Mouse (Mus musculus): ENCODE measurements around the gene Glrp1.

The Glrp1 gene

DNA sequence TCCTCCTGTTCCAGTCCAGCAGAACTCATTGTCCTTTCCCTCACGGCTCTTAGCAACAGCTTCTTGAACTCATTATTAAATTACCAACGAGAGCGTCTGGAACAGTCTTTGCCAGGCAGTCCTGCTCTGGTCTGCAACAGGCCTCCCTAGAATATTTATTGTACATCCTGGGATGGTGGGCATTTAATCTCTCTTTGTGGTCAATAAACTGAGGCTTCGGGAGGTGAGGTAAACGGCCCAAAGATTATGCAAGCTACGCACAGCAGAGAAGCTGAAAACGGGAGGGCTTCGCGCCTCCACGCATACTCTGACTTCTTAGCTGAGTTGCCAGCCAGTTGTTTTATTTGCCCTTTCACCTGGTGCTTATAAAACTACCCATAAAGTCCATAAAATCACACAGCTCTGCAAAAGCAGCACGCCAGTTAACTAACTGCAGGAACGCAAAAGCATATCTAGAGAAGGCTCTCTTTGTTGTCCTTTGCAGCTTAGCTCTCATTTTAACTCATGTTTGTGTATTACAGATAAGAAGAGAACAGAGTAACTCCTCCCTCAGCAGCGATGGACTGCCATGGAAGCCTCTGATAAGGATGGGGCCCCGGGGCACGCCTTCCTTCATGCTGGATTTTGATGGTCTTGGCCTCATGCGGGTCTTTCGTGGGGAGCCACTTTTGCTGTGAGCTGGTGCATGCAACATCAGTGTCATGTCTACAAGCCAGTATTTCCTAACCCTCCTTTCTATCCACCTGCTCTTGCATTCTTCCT lies 18.1 kb downstream of the Glrp1 start:
- DNase-seq: no peak

DNA sequence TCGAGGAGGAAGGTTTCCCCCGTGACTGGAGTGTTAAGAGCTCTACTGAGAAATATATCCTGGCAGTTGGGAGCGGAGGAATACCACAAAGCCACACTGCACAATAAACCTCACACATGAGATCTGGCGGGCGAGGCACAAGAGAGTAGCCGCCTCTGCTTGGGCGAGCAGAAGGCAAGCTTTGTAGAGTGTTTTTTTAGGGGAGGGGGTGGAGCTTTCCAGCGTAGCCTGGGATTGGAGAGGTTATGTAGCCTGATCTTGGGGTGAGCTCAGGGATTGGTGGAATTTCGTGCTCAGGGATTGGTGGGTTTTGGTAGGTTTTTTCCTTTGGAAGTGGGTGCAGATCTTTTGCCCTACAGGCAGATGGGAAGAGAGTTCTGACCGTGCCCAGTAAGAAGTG lies 19.7 kb downstream of the Glrp1 start:
- no peak for DNase-seq

DNA sequence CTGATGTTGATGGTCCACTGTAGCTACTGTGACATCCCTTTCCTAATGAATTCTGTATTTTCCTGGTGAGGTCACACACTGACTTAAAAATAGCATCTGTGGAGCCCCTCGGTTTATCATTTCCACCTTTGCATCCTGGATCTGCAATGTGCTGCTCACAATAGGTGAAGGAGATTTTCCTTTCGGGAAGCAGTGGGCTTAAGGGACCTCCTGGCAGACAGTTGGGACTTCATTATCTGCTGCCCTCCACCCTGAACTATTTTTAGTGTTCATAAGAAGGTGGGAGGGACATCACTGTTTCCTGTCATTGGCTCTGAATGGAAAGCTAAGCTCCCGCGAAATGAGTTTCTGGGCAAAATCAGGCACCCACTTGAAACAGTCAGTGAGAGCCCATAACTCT lies 20.9 kb downstream of the Glrp1 start:
- DNase-seq: no peak

GRCm38 (mm10) chr1:88486336-88486735 lies 23.5 kb downstream of the Glrp1 start:
- no peak for DNase-seq

GRCm38 (mm10) chr1:88484059-88484458 lies 25.8 kb downstream of the Glrp1 start:
- no peak for DNase-seq

DNA sequence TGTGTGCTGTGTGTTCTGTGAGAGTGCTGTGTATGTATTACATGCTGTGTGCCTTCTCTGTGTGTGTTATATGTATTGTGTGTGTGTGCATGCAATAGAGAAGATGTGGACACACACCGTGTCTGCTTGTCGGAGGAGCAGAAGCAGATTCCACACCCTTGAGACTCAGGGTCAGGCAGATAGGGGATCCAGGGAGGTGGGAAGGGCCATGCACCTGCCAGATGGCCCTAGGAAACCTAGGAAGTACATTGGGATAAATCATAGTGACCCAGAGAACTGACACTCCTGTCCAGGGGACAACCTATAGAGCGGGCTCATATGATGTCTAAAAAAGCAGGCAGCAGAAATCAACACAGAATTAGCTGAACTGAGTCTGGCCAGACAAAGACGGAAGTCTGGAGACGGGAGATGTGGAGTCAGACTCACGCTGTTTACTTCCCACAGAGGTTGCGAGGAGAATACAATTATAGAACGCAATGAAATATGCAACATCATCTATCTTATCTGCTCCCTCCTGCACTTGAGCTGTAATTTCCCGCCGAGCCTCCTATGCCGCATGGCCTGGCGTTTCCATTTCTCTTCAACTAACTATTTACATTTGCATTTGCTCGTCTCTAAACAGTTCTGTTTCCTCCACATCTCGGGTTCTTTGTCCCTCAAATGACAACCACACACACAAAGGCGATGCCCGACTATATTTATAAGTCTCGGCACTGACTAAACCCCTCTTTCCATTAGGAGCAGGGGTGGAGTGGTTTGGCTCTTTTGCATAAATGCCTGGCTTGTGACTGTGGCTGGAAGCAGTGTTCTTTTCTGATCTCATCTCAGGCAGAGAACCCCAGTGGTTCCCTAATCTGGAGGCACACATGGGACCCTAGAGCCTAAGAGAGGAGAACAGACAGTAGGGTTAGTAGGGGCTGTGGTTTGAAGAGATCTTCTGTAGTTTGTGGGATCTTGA lies 27.4 kb downstream of the Glrp1 start:
- DNase-seq: peak; percentile 25

DNA sequence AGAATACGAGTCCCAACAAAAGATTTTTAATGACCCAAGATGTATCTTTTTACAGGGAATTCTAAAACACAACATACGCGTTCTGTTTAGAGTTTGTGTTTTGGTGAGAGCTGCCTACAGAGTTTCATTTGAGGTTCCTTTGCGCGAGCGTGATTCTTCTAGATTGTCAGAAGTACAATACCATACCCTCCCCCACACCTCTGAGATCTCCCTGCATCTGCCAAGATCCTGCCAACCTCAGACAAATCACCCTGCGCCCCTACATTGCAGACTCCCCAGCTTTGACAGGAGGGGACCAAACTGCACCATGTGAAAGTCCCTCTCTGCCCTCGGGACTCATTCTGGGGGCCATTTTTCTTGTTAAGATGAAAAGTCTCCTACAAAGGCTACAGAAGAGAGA lies 29.3 kb downstream of the Glrp1 start:
- no peak for DNase-seq

DNA sequence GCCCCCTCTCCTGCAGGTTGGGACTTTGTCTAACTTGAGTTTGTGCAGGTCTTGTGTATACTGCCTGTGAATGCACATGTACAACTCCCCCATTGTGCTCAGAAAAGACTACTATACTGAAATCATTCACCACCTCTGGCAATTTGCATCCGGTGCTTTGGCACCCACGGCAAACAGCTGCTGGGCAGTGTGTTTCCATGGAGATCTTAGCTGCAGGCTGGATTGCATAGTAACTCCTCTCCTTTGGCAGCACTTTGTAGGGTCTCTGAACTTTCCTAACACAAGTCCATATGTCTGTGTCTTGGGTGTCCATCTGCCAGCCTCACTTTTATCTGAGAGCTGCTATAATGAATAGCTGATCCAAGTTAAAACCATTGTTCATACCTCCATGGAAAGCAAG lies 31.7 kb downstream of the Glrp1 start:
- DNase-seq: no peak

- peak; percentile 34 for DNase-seq
Observed at GRCm38 (mm10) chr1:88476554-88477085, 33.2 kb downstream of the Glrp1 start.

- DNase-seq: peak; percentile 39
Observed at GRCm38 (mm10) chr1:88475502-88475953, 34.3 kb downstream of the Glrp1 start.

DNA sequence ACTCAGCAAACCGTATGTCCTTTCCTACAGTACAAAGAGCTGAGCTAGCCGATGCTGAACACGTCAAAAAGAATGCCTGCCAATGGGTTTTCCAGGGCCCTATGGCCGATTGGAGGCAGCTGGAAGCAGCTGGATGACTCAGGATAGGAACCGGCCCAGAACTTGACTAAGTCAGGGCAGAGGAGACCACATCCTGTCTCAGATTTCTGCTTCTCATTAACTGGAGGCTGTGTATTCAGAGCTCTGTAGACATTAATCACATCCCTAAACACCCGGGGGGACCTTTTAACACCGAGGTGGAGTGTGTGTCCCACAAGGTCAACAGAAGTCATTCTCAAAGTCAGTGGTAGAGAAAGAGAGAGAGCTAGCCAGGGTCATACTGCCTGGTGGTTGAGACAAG lies 35.3 kb downstream of the Glrp1 start:
- peak; percentile 64 for DNase-seq

DNA sequence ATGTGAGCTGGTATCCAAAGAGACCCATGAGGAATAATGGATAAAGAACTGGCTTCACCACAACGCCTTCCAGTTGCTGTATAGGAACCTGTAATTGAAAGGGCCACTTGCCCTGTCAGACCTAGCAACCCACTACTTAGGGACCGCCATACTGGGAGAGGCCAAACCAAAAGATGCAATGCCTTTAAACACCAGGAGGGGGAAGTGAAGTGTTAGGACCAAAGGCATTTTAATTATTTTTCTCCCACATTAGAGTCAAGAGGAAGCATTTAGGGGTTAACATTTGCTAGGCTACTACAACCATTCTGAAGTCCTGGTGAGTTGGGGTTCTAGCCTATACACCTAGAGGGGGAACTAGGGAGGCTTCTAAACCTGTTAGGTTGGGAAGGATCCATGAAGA lies 36.0 kb downstream of the Glrp1 start:
- no peak for DNase-seq

- no peak for DNase-seq
Observed at GRCm38 (mm10) chr1:88472258-88472657, 37.6 kb downstream of the Glrp1 start.

DNA sequence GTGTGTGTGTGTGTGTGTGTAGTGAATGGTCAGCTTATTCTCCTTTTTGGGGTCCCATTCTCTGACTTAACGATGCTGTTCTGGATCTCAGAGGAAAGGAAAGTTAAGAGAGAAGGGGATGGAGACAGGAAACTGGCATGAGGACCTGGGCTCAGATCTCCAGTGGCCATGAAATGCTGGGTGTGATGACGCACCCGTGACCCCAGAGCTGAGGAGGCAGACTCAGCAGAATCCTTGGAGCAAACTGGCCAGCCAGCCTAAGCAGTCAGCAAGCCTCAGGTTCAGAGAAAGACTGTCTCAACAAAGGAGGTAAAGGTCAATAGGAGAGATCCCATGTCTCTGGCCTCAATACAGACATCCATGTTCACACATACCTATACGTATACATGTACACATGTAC lies 40.1 kb downstream of the Glrp1 start:
- DNase-seq: no peak

- DNase-seq: no peak
Observed at GRCm38 (mm10) chr1:88468335-88468734, 41.5 kb downstream of the Glrp1 start.

DNA sequence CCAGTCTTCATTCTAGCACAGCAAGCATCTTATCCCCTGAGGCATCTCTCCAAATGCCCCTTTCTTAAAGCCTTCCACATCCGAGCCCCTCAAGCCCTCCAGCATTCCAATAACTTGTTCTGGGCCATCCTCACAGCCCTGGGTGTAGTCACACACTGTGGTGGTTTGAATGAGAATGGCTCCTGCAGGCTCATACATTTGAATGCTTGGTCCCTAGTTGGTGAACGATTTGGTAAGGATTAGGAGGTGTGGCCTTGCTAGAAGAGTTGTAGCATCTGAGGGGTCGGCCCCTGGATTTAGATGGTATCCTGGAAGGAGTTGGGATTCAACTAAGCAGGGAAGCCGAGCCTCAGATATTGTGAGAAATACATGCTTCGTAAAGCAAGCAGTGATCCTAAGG lies 42.0 kb downstream of the Glrp1 start:
- no peak for DNase-seq

DNA sequence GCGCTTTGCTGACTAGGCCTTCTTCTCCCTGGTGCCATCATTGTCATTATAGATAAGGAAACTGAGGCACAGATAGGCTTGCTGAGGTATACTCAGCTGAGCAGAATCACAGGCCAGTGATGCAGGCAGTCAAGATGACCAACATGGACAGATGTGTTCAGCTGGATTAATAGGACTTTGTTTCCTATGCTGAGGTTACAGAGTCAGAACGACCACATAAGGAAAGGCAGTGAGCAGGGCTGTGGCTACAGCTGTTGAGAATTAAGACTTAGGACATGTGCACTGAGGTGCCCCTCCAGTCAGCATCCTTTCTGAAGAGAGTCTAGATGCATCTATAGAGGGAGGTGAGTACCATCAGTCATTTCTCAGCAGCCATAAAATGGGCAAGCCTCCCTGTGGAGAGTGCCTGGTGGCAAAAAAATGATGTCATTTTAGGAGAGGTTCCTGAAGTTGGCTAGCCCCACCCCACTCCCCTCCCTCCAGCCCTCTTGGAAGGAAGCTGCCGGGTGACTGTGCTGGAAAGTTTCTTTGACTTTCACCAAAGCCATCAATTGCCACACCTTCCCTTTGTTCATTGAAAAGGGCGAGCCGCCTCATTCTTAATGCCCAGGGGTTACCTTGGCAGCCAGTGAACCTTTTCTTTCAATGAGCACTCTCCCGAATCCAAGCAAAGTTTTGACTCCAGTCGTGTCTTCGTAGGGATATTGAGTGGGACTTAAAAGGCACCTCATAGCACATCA lies 43.4 kb downstream of the Glrp1 start:
- no peak for DNase-seq

DNA sequence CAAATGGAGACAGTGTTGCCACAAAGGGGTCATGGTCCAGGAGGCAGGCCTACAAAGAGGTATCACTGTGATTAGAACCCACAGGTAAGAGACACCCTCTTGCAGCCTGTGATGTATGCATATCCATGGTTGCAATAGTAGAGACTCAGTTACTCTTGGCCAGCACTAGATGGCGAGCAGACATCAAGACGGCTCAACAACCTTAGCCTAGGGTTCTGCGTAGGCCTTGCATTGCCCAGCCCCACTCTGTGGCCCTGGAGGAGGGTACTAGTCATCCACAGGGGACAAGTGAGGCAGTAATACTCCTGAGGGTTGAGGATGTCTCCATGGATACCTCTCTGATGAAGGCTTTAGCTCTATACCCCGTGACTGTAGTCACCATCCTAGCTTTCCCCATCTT lies 44.1 kb downstream of the Glrp1 start:
- DNase-seq: peak; percentile 24

- no peak for DNase-seq
Observed at GRCm38 (mm10) chr1:88464109-88464905, 45.6 kb downstream of the Glrp1 start.

- peak; percentile 32 for DNase-seq
Observed at GRCm38 (mm10) chr1:88463241-88463640, 46.6 kb downstream of the Glrp1 start.

GRCm38 (mm10) chr1:88462484-88462883 lies 47.4 kb downstream of the Glrp1 start:
- DNase-seq: no peak

DNA sequence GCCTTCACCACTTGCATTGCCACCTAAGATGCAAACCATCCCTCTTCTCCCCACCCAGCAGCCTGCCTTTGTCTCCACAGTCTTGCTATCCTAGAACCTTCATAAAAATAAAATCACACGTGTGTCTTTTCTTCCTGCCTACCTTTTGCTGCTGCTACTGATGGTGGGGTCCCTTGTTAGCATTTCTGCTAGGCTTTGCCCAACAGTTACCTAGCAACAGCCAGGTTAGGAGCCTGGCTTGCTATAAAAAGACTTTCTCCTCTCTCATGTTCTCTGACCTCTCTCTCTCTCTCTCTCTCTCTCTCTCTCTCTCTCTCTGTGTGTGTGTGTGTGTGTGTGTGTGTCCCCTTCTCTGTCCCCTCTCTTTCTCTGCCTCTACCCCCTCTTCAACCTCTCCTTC lies 48.8 kb downstream of the Glrp1 start:
- no peak for DNase-seq

All from lung, postnatal 14 days (tissue).